Mouse (Mus musculus) heart, embryonic 10.5 days (tissue): ENCODE results near the gene E130116L18Rik. TPM values are rescaled to one million over a fixed set of nuclear protein-coding genes. Genes with fewer than 3 reads are reported as not detected.

ENCODE experiments used
- DNase-seq: peaks from one replicate; pipeline ENCODE4 v3.0.0-alpha.2; 2017; ENCODE audit warnings: low spot score
- H3K27ac ChIP-seq: fragments of 300-500 bp; sonication (generic); 2 replicates; pipeline ENCODE4 v1.5.1; 2016; ENCODE audit warnings: mild to moderate bottlenecking
- H3K27me3 ChIP-seq: fragments of 300-500 bp; sonication (generic); 2 replicates; pipeline ENCODE4 v1.6.1; 2016; ENCODE audit warnings: mild to moderate bottlenecking; ENCODE audit not compliant: poor library complexity, insufficient read depth, severe bottlenecking
- H3K36me3 ChIP-seq: fragments of 300-500 bp; sonication (generic); 2 replicates; pipeline ENCODE4 v1.6.1; 2016; ENCODE audit warnings: mild to moderate bottlenecking, moderate library complexity
- H3K4me1 ChIP-seq: fragments of 300-500 bp; sonication (generic); 2 replicates; pipeline ENCODE4 v1.6.1; 2016; ENCODE audit warnings: mild to moderate bottlenecking
- H3K4me3 ChIP-seq: fragments of 300-500 bp; sonication (generic); 2 replicates; pipeline ENCODE4 v1.5.1; 2016; ENCODE audit warnings: mild to moderate bottlenecking, moderate library complexity
- H3K9me3 ChIP-seq: fragments of 300-500 bp; sonication (generic); 2 replicates; pipeline ENCODE4 v1.6.1; 2016; ENCODE audit warnings: mild to moderate bottlenecking, moderate library complexity
- WGBS: fragments of 180-500 bp; shearing (Covaris S2); methylation state at CpG from one replicate; pipeline ENCODE4 v1.1.7; 2016; 5-methylcytosine and 5-hydroxymethylcytosine counted together
- polyA plus RNA-seq: library from polyadenylated mRNA; unstranded; fragments of >200 nt; fragmentation: Nextera tagmentation; extraction: Ambion mirVana; gene quantifications from 2 replicates; pipeline ENCODE4 v1.2.1, GENCODE M21; 2016

The E130116L18Rik gene
- not detected in 2 replicates for polyA plus RNA-seq

- no peaks in the 10 kb centered on the region for H3K9me3 ChIP-seq
- WGBS: 4% methylated on average over 72 of the region's 72 CpGs
- H3K27me3 ChIP-seq: no peaks in the 10 kb centered on the region
- H3K27ac ChIP-seq: peak within 1 kb of the TSS; percentile 97
- no peaks in the 10 kb centered on the region for H3K36me3 ChIP-seq
- H3K4me1 ChIP-seq: no peaks in the 10 kb centered on the region; the same call in 1 of the 2 replicates
- peak within 1 kb of the TSS; percentile 84 for H3K4me3 ChIP-seq
- peak; percentile 92 for DNase-seq
Measured at GRCm38 (mm10) chr5:25222752-25223702, at the start of gene E130116L18Rik. E130116L18Rik (minus strand) TSS chr5:25223153.

GRCm38 (mm10) chr5:25268258-25268888 is 45.4 kb upstream of the E130116L18Rik start:
- Histone ChIP-seq H3K9me3 (no peaks in the 10 kb centered on the region), H3K4me1 (no peaks in the 10 kb centered on the region), H3K27ac (no peak overlapping the region), H3K4me3 (no peak overlapping the region), H3K36me3 (peaks cover 55% of the 10 kb centered on the region), H3K27me3 (no peaks in the 10 kb centered on the region)
- no peak for DNase-seq
- 96% methylated on average over 4 of the region's 4 CpGs for WGBS

DNA sequence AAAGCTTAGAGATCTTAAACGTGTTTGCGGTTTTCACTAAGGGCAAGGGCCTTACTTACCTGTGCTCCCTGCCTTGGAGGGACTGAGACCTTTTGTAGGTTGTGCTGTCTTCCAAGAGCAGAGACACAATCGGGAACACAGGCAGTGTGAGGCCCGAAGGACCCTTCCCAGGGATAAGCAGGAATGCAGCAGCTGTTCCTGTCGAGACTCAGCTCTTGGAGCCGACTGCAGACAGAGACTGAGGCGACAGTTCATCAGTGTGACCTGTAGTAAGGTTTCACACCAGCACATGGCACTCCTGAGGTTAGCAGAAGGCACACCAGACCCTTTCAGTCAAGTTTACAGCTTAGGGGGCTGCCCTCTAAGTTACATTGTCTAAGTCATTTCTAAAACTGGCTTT is 39.3 kb upstream of the E130116L18Rik start:
- DNase-seq: no peak
- Histone ChIP-seq H3K27me3 (no peaks in the 10 kb centered on the region), H3K9me3 (no peaks in the 10 kb centered on the region), H3K27ac (no peak overlapping the region), H3K4me1 (no peaks in the 10 kb centered on the region), H3K36me3 (peaks cover 79% of the 10 kb centered on the region), H3K4me3 (no peak overlapping the region)
- 74% methylated on average over 7 of the region's 7 CpGs for whole genome bisulfite sequencing

GRCm38 (mm10) chr5:25261452-25261851 is 38.5 kb upstream of the E130116L18Rik start:
- no peak for DNase-seq
- Histone ChIP-seq H3K27me3 (no peaks in the 10 kb centered on the region), H3K9me3 (no peaks in the 10 kb centered on the region), H3K4me1 (no peaks in the 10 kb centered on the region), H3K4me3 (no peak overlapping the region), H3K36me3 (peaks cover 76% of the 10 kb centered on the region), H3K27ac (no peak overlapping the region)
- WGBS: 85% methylated on average over 6 of the region's 6 CpGs

GRCm38 (mm10) chr5:25256686-25257085 is 33.7 kb upstream of the E130116L18Rik start:
- 82% methylated on average over 2 of the region's 2 CpGs for WGBS
- Histone ChIP-seq H3K4me3 (no peak overlapping the region), H3K27ac (no peak overlapping the region), H3K4me1 (no peaks in the 10 kb centered on the region; the same call in 1 of the 2 replicates), H3K9me3 (no peaks in the 10 kb centered on the region), H3K27me3 (no peaks in the 10 kb centered on the region), H3K36me3 (peaks cover 79% of the 10 kb centered on the region)
- DNase-seq: no peak

DNA sequence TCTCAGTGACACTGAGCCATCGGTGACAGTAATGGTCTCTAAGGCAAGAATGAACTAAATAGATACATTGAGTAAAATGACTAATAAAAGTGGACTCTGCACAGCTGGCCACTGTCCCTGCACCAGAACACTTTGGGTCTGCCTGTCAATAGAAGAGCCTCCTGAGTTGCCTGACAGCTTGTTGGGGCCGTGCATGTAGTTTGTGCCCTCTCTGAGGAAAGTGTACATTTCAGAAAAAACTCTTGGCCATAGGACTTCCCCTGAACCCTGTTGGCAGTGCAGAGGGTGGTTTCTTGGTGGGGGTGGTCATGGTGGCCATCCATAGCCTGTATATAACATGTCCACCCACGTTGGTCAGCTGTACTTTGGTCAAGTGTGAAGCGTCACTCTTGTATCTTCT is 31.5 kb upstream of the E130116L18Rik start:
- H3K4me3 ChIP-seq: no peak overlapping the region
- 84% methylated on average over 4 of the region's 4 CpGs for WGBS
- H3K36me3 ChIP-seq: peaks cover 82% of the 10 kb centered on the region
- H3K27me3 ChIP-seq: no peaks in the 10 kb centered on the region
- H3K9me3 ChIP-seq: no peaks in the 10 kb centered on the region
- no peak overlapping the region for H3K27ac ChIP-seq
- peak; percentile 61 for DNase-seq
- H3K4me1 ChIP-seq: no peaks in the 10 kb centered on the region; the same call in 1 of the 2 replicates

- Histone ChIP-seq H3K27me3 (no peaks in the 10 kb centered on the region), H3K27ac (no peak overlapping the region), H3K4me1 (no peaks in the 10 kb centered on the region; the same call in 1 of the 2 replicates), H3K9me3 (no peaks in the 10 kb centered on the region), H3K4me3 (no peak overlapping the region), H3K36me3 (peaks cover 73% of the 10 kb centered on the region)
- WGBS: 88% methylated on average over 8 of the region's 8 CpGs
- DNase-seq: no peak
Measured at GRCm38 (mm10) chr5:25252825-25253544, 30.0 kb upstream of the E130116L18Rik start.

- H3K27ac ChIP-seq: no peak overlapping the region
- DNase-seq: no peak
- H3K36me3 ChIP-seq: peaks cover 69% of the 10 kb centered on the region
- no peak overlapping the region for H3K4me3 ChIP-seq
- WGBS: 73% methylated on average over 2 of the region's 2 CpGs
- no peaks in the 10 kb centered on the region; the same call in 1 of the 2 replicates for H3K4me1 ChIP-seq
- no peaks in the 10 kb centered on the region for H3K9me3 ChIP-seq
- no peaks in the 10 kb centered on the region for H3K27me3 ChIP-seq
Measured at GRCm38 (mm10) chr5:25252423-25252822, 29.5 kb upstream of the E130116L18Rik start.

DNA sequence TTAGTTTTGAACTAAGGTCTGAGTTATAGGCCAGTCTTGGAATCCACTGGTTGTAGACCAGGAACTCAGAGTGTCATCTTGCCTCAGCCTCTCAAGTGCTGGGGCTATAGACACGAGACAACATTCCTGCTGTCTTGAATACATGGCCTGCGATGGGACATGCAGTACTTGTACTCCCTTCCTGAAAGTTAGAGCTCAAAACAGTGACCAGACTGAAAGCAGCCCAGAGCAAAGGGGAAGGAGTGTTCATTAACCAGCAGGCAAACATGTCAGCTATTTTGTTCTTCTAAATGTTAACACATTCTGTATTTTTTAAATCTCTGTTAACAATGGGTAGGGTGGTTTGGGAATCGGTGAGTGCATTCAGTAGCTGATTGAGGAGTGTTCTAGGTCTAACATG is 24.1 kb upstream of the E130116L18Rik start:
- no peaks in the 10 kb centered on the region for H3K4me1 ChIP-seq
- no peak overlapping the region for H3K4me3 ChIP-seq
- H3K9me3 ChIP-seq: no peaks in the 10 kb centered on the region
- no peak overlapping the region for H3K27ac ChIP-seq
- H3K36me3 ChIP-seq: peaks cover 29% of the 10 kb centered on the region
- DNase-seq: no peak
- H3K27me3 ChIP-seq: no peaks in the 10 kb centered on the region
- 75% methylated on average over 3 of the region's 3 CpGs for WGBS

DNA sequence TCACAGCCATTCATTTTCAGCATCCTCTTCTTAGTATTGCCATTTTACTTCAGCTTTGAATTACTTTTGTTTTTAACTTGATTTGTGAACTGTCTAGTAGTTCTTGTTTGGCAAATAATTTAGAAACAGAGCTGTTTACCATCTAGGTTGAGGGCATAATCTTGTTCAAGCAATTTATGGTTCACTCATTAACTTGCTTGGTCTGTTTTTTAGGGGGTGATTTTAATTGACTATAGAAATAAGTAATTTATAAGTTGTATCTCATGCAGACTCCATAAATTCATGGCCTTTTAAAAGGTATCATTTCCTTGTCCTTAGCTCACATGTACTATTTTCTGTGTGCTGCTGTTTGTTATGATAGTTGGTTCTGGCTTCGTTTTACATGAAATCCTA is 23.5 kb upstream of the E130116L18Rik start:
- 71% methylated on average over 1 of the region's 1 CpGs for WGBS
- Histone ChIP-seq H3K4me1 (no peaks in the 10 kb centered on the region), H3K27me3 (no peaks in the 10 kb centered on the region), H3K4me3 (no peak overlapping the region), H3K27ac (no peak overlapping the region), H3K36me3 (peaks cover 23% of the 10 kb centered on the region), H3K9me3 (no peaks in the 10 kb centered on the region)
- DNase-seq: no peak

GRCm38 (mm10) chr5:25245806-25246472 is 23.0 kb upstream of the E130116L18Rik start:
- WGBS: 84% methylated on average over 10 of the region's 10 CpGs
- H3K27me3 ChIP-seq: no peaks in the 10 kb centered on the region
- H3K4me3 ChIP-seq: no peak overlapping the region
- no peaks in the 10 kb centered on the region for H3K9me3 ChIP-seq
- DNase-seq: no peak
- H3K36me3 ChIP-seq: peaks cover 19% of the 10 kb centered on the region; the same call in 1 of the 2 replicates
- H3K27ac ChIP-seq: no peak overlapping the region
- no peaks in the 10 kb centered on the region for H3K4me1 ChIP-seq

GRCm38 (mm10) chr5:25243101-25243500 is 20.1 kb upstream of the E130116L18Rik start:
- peak; percentile 73 for DNase-seq
- WGBS: 86% methylated on average over 6 of the region's 6 CpGs
- Histone ChIP-seq H3K4me1 (no peaks in the 10 kb centered on the region), H3K27me3 (no peaks in the 10 kb centered on the region), H3K27ac (no peak overlapping the region), H3K9me3 (no peaks in the 10 kb centered on the region), H3K4me3 (no peak overlapping the region), H3K36me3 (peaks cover 3% of the 10 kb centered on the region; the same call in 1 of the 2 replicates)
